In the genomic region with DNA sequence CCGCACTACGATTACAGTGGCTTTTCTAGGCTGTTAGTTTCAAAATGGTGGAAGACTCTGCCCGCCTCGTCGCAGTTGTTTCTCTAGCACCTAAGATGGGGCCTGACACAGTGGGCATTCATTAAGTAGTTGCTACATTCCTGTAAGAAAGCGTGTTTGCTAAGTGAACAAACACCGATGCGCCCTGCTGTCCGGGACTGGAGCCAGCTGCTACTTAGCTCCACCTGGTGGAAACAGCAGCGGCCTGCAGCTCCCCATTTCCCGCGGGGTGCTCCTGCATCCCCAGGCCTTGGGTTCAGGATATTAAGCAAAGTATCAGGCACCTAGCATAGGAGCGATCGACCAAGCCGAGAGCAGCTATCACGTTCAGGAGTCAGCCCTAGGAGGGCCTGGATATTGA, we compare ENCODE assay signal across 8 mouse cellular contexts. TPM values are rescaled to one million over a fixed set of nuclear protein-coding genes. Genes with fewer than 3 reads are reported as not detected.
A peak's percentile ranks its signal among the peaks of the same experiment; 100 is the strongest.
DNase-seq lines count a peak whose midpoint lies in the region; ATAC-seq and TF ChIP-seq lines count a peak whose summit lies in the region.

No protein-coding gene starts in this region.

- H3K4me3 ChIP-seq in embryonic facial prominence, embryonic 11.5 days (ENCODE audit: low read depth, low read length): no peak overlapping the region; the same call in 1 of the 2 replicates
- peak overlapping the region; percentile 29; the same call in 1 of the 2 replicates for H3K4me3 ChIP-seq in heart, adult 2 months
- H3K4me3 ChIP-seq in kidney, adult 2 months (ENCODE audit: insufficient read depth, low read depth, low read length): 0 out of 2 replicates have a peak overlapping the region, but pooled peaks have one; percentile 11

- TF ChIP-seq EP300 in heart, adult 2 months (IDR thresholded peaks at IDR 0.05; ENCODE audit: insufficient read depth, low read depth, low read length): peak; percentile 85

- 11% methylated on average over 16 of the region's 16 CpGs for WGBS in embryonic facial prominence, embryonic 11.5 days
- 7% methylated on average over 16 of the region's 16 CpGs for WGBS in heart, adult 2 months
- WGBS in kidney, adult 2 months: 7% methylated on average over 16 of the region's 16 CpGs

- no peaks in the 10 kb centered on the region; the same call in 1 of the 2 replicates for H3K36me3 ChIP-seq in embryonic facial prominence, embryonic 11.5 days (replicated peaks; ENCODE audit: control insufficient read depth, insufficient read depth, low read depth, low read length)
- peaks cover 7% of the 10 kb centered on the region; the same call in 1 of the 2 replicates for H3K36me3 ChIP-seq in heart, adult 2 months (ENCODE audit: control insufficient read depth, insufficient read depth, low read length)
- H3K36me3 ChIP-seq in kidney, adult 2 months (ENCODE audit: control insufficient read depth, insufficient read depth, low read length): peaks cover 4% of the 10 kb centered on the region

- H3K4me2 ChIP-seq in embryonic facial prominence, embryonic 11.5 days (ENCODE audit: low read depth, low read length): no peak overlapping the region

- 0 out of 2 replicates have a peak, but pooled peaks cover 2% of the 10 kb centered on the region for H3K27me3 ChIP-seq in embryonic facial prominence, embryonic 11.5 days (ENCODE audit: control insufficient read depth, insufficient read depth, low read length)
- no peaks in the 10 kb centered on the region; the same call in 1 of the 2 replicates for H3K27me3 ChIP-seq in heart, adult 2 months (ENCODE audit: control insufficient read depth, insufficient read depth, low read length)
- no peaks in the 10 kb centered on the region for H3K27me3 ChIP-seq in kidney, adult 2 months (replicated peaks; ENCODE audit: control insufficient read depth, insufficient read depth, low read length)

- no peaks in the 10 kb centered on the region for H3K9me3 ChIP-seq in embryonic facial prominence, embryonic 11.5 days (replicated peaks; ENCODE audit: control insufficient read depth, low read length)

- DNase-seq in 3134 (ENCODE audit: extremely low read depth, insufficient read length, low spot score) (peak; percentile 78), liver (peak; percentile 85)
- DNase-seq in adrenal gland, postnatal 25 days: peak; percentile 80
- peak; percentile 84 for DNase-seq in embryonic facial prominence, embryonic 11.5 days (ENCODE audit: low spot score)
- peak; percentile 81 to 89 for DNase-seq in heart, adult 2 months
- peak; percentile 82 for DNase-seq in kidney, adult 2 months
- DNase-seq in spleen, postnatal 14 days (ENCODE audit: low spot score in 2 of 2): peak; percentile 53 to 68

- intact Hi-C loops in heart, adult 2 months (cut with DNase I): loop anchor here (1.0 to 10.0 kb wide), 4 partner anchors 13 to 149 kb away; partner anchors contain the start of gene Letmd1

- no peak for ATAC-seq in embryonic facial prominence, embryonic 11.5 days (replicated peaks; ENCODE audit: insufficient number of reproducible peaks, low FRiP score, low TSS enrichment, low read depth)
- peak; percentile 44 for ATAC-seq in monocyte, adult 5-6 weeks (replicated peaks; ENCODE audit: insufficient number of reproducible peaks, low FRiP score, low TSS enrichment, poor library complexity, severe bottlenecking)

- 0 out of 2 replicates have a peak, but pooled peaks have one; percentile 41 for TF ChIP-seq POLR2A in heart, adult 2 months (IDR thresholded peaks at IDR 0.05; ENCODE audit: insufficient read depth, low read depth, low read length)
- TF ChIP-seq POLR2A in kidney, adult 2 months (IDR thresholded peaks at IDR 0.05; ENCODE audit: low read depth, low read length): no peak

- H3K79me2 ChIP-seq in heart, adult 2 months (replicated peaks; ENCODE audit: control insufficient read depth, insufficient read depth, low read length): no peaks in the 10 kb centered on the region

- no peak; the same call in none of the 2 replicates for TF ChIP-seq CTCF in heart, adult 2 months (IDR thresholded peaks at IDR 0.05)
- TF ChIP-seq CTCF in kidney, adult 2 months (conservative IDR thresholded peaks at IDR 0.05; ENCODE audit: insufficient read depth, insufficient read length, low read depth, low read length): peak; percentile 89

- H3K4me1 ChIP-seq in embryonic facial prominence, embryonic 11.5 days (ENCODE audit: control insufficient read depth, insufficient read depth, low read length): no peaks in the 10 kb centered on the region; the same call in 1 of the 2 replicates
- peaks cover 11% of the 10 kb centered on the region for H3K4me1 ChIP-seq in heart, adult 2 months (ENCODE audit: control insufficient read depth, insufficient read depth, low read length)
- H3K4me1 ChIP-seq in kidney, adult 2 months (ENCODE audit: control insufficient read depth, insufficient read depth, low read length): peaks cover 13% of the 10 kb centered on the region; the same call in 1 of the 2 replicates

- no peak overlapping the region; the same call in 1 of the 2 replicates for H3K9ac ChIP-seq in embryonic facial prominence, embryonic 11.5 days (replicated peaks; ENCODE audit: low read length)
- H3K9ac ChIP-seq in heart, adult 2 months (ENCODE audit: low read depth, low read length): peak overlapping the region; percentile 10; the same call in 1 of the 2 replicates

- no peak overlapping the region for H3K27ac ChIP-seq in embryonic facial prominence, embryonic 11.5 days (replicated peaks; ENCODE audit: low read depth, low read length)
- peak overlapping the region; percentile 92 for H3K27ac ChIP-seq in heart, adult 2 months
- H3K27ac ChIP-seq in kidney, adult 2 months (ENCODE audit: insufficient read depth, low read depth, low read length): no peak overlapping the region

RNA-seq across cellular contexts. Expression of gene Dazap2, which starts 1.6 kb away (rescaled TPM):
- total RNA-seq in adrenal gland, postnatal 25 days (2021): 234 and 249 TPM in 2 replicates
- 210 and 213 TPM in 2 replicates for polyA plus RNA-seq in embryonic facial prominence, embryonic 11.5 days (2014; fragmentation: Nextera tagmentation; extraction: Ambion mirVana)
- total RNA-seq in heart, adult 2 months (2021): 100 to 1,000 TPM; 157 to 180 TPM
- polyA plus RNA-seq in heart, adult 2 months (2012; rRNA removed): 486 and 542 TPM in 2 replicates
- 578 and 812 TPM in 2 replicates for polyA plus RNA-seq in kidney, adult 2 months (2012; rRNA removed)
- total RNA-seq in monocyte, adult 5-6 weeks (2017): 302 to 403 TPM (median 317 TPM) in 3 replicates

RNA-seq across cellular contexts. Expression of gene Pou6f1, which starts 13.8 kb away (rescaled TPM):
- 18.3 and 20.5 TPM in 2 replicates for total RNA-seq in adrenal gland, postnatal 25 days (2021)
- 5.9 TPM in 2 replicates for polyA plus RNA-seq in embryonic facial prominence, embryonic 11.5 days (2014; fragmentation: Nextera tagmentation; extraction: Ambion mirVana)
- 10 to 100 TPM in 1 of 2 experiments, 1 to 10 TPM in 1; 8.0 to 11.5 TPM for total RNA-seq in heart, adult 2 months (2021)
- polyA plus RNA-seq in heart, adult 2 months (2012; rRNA removed): 13.7 and 15.7 TPM in 2 replicates
- polyA plus RNA-seq in kidney, adult 2 months (2012; rRNA removed): 28.5 and 30.4 TPM in 2 replicates
- total RNA-seq in monocyte, adult 5-6 weeks (2017): 5.8 to 17.7 TPM (median 16.6 TPM) in 3 replicates

RNA-seq across cellular contexts. Expression of gene Smagp, which starts 23.2 kb away (rescaled TPM):
- 37.9 and 39.0 TPM in 2 replicates for total RNA-seq in adrenal gland, postnatal 25 days (2021)
- polyA plus RNA-seq in embryonic facial prominence, embryonic 11.5 days (2014; fragmentation: Nextera tagmentation; extraction: Ambion mirVana): 4.0 and 5.4 TPM in 2 replicates
- 10 to 100 TPM; 11.6 to 12.9 TPM for total RNA-seq in heart, adult 2 months (2021)
- 19.5 and 21.1 TPM in 2 replicates for polyA plus RNA-seq in heart, adult 2 months (2012; rRNA removed)
- polyA plus RNA-seq in kidney, adult 2 months (2012; rRNA removed): 160 and 163 TPM in 2 replicates
- total RNA-seq in monocyte, adult 5-6 weeks (2017): 9.8 to 17.2 TPM (median 15.0 TPM) in 3 replicates

RNA-seq across cellular contexts. Expression of gene Bin2, which starts 55.8 kb away (rescaled TPM):
- 1.3 and 1.8 TPM in 2 replicates for total RNA-seq in adrenal gland, postnatal 25 days (2021)
- 2.1 and 3.7 TPM in 2 replicates for polyA plus RNA-seq in embryonic facial prominence, embryonic 11.5 days (2014; fragmentation: Nextera tagmentation; extraction: Ambion mirVana)
- total RNA-seq in heart, adult 2 months (2021): 1 to 10 TPM; 1.6 to 2.0 TPM
- polyA plus RNA-seq in heart, adult 2 months (2012; rRNA removed): 1.3 and 3.0 TPM in 2 replicates
- polyA plus RNA-seq in kidney, adult 2 months (2012; rRNA removed): 1.7 and 4.7 TPM in 2 replicates
- 579 to 859 TPM (median 610 TPM) in 3 replicates for total RNA-seq in monocyte, adult 5-6 weeks (2017)
